Mouse (Mus musculus): Measurements from ENCODE around the gene Etnk1.

Etnk1 gene

GRCm38 (mm10) chr6:143219347-143219746 is 52.3 kb downstream of the Etnk1 start:
- DNase-seq = peak; percentile 39

DNA sequence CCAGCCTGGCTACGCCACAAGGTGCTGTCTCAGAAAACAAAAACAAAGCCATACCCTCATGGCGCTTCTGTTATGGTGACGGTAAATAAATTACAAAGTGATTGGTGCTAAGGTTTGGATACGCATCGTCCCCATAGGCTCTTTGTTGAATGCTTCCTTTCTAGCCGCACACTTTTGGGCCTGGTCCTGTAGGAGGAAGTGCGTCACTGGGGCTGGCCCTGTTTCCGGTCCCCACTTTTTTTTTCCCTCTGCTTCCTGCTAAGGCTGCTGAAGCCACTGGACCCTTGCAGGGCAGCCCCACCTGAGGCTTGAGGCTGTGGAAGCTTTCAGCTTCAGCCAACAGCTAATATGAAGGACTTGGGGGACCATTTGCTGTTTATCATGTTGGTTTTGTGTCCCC is 54.2 kb downstream of the Etnk1 start:
- no peak for DNase-seq

- DNase-seq = no peak
Measured at GRCm38 (mm10) chr6:143224057-143224456, 57.0 kb downstream of the Etnk1 start.

DNA sequence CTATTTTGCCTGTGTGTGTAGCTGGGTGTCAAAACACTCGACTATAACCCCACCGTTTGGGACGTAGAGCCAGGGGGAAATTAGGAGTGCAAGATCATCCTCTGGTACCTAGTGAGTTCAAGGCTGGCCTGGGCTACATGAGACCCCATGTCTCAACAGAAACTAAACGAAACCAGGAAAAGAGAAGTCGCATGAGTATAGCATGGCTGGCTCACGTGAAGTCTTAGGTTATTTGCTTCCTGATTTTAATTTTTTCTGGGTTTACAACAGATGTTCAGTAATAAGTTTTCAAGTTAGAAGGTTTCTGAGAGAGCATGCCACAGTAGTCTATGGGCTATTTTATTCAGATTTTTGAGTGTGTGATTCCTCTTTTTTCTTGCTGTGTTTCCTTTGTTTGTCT is 57.9 kb downstream of the Etnk1 start:
- DNase-seq = no peak

GRCm38 (mm10) chr6:143228696-143229095 is 61.7 kb downstream of the Etnk1 start:
- no peak for DNase-seq

GRCm38 (mm10) chr6:143229906-143230305 is 62.9 kb downstream of the Etnk1 start:
- DNase-seq = no peak

GRCm38 (mm10) chr6:143230888-143231287 is 63.9 kb downstream of the Etnk1 start:
- DNase-seq = peak; percentile 36

DNA sequence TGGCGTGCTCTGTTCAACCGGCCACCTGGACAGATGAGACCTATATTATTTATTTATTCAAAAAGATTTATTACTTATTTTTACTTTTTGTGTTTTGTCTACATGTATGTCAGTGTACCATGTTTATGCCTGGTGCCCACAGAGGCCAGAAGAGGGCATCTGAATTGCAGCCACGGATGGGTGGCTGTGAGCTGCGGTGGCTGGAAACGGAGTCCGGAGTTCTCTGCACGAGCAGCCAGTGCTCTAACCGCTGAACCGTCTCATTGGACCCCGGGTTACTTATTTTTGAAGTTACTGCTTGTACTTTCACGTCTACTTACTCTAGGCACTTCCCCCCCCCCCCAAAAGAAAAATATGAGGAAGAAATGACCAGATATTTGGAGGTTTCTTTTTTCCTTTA is 65.7 kb downstream of the Etnk1 start:
- no peak for DNase-seq

GRCm38 (mm10) chr6:143234868-143235267 is 67.8 kb downstream of the Etnk1 start:
- no peak for DNase-seq

GRCm38 (mm10) chr6:143239362-143240074 is 72.5 kb downstream of the Etnk1 start:
- DNase-seq = no peak

- DNase-seq = no peak
Measured at GRCm38 (mm10) chr6:143243191-143243590, 76.2 kb downstream of the Etnk1 start.

- no peak for DNase-seq
Measured at GRCm38 (mm10) chr6:143257921-143258320, 90.9 kb downstream of the Etnk1 start.

- no peak for DNase-seq
Measured at GRCm38 (mm10) chr6:143259169-143259629, 92.2 kb downstream of the Etnk1 start.

DNA sequence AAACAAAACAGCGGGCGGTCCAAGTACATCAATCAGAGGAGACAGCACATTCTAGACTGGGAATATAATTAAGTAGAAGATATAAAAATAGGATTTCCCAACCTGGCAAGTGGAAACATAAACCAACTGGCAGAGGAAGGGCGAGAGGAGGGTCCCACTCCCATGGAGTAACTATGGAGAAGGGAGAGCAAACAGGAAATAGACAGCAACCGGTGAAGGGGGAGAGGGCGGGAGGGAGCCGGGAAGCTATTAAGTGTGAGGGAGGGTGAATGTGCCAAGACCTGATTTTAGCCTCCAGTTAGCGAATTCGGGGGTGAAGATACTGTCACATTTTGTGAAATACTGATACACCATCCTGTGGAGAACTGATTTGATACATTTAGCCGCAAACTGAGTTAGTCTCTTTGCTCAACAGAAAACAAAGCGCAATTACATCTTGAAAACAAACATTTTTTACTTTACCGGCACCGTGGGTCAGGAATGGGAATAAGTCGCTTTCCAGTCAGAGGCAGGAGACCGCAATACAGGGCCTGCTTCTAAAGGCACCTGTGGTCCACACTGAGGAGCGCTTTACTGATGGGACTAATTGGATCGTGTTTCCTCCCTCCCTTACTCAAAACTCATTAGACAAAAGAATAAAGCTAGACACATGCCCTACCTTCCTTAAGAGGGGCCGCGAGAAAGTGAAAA is 93.0 kb downstream of the Etnk1 start:
- no peak for DNase-seq

- no peak for DNase-seq
Measured at GRCm38 (mm10) chr6:143260560-143261288, 93.7 kb downstream of the Etnk1 start.

DNA sequence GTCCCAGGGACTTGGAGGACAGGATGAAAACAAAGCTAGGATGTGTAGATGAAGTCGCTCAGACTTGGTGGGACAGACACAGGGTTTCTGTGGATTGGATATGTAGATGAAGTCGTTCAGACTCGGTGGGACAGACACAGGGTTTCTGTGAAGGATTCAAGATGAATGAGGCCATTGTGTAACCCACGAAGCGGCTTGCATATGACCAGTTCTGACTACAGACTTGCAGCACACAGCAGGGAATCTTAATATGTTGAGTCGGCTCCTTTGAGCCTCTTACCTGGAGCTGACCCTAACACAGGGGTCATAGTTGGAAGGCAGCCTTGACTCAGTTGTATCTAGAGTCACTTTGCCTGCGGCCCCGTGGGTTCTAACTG is 94.3 kb downstream of the Etnk1 start:
- no peak for DNase-seq

DNA sequence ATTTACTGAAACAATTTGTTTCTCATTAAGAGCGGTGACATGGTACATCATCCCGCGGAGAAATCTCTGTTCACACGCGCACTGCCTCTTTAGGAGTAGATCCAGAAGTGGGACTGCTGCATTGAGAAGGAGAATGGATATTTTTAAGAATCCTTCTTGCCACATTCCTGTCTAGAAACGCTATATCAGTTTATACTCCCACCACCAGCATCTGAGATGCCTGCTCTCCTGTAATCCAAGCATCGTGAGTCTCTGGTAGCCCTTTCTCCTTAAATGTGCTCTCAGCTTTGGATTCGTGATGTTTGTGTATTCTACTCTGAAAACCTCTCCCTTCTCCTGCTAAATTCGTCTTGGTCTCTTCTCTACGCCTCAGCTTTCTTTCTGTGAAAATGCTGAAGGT is 98.5 kb downstream of the Etnk1 start:
- DNase-seq = peak; percentile 10

DNA sequence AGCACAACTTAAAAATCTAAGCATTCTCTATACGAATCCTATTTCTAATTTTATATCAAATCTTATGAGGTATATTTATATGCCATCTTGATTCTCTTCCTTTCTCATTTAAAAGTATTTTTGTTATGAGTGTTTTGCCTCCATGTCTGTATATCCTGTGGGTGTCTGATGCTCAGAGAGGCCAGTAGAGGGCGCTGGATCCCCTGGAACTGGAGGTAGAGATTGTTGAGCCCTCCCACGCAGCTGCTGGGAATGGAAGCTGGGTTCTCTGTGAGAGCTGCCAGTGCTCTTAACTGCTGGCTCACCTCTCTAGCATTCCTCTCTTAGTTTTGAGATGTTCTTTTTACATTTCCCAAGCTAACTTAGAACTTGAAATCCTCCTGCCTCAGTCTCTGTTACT is 112.2 kb downstream of the Etnk1 start:
- DNase-seq = no peak
